Mouse (Mus musculus): ENCODE results near the gene Ttc24. TPM values are rescaled to one million over a fixed set of nuclear protein-coding genes. Genes with fewer than 3 reads are reported as not detected.
A peak's percentile ranks its signal among the peaks of the same experiment; 100 is the strongest.

Ttc24 gene
- polyA plus RNA-seq (2016; fragmentation: Nextera tagmentation; extraction: Ambion mirVana) = not detected in 2 replicates

GRCm38 (mm10) chr3:88078204-88078603 is at the start of gene Ttc24:
TSS of gene Ttc24 (minus strand) at chr3:88078304.
- Histone ChIP-seq H3K4me3 (no peak within 1 kb of the TSS), H3K27me3 (peaks cover 8% of the 10 kb centered on the region; the same call in 1 of the 2 replicates), H3K4me2 (replicated peaks) (no peak within 1 kb of the TSS), H3K9me3 (no peaks in the 10 kb centered on the region), H3K4me1 (peaks cover 16% of the 10 kb centered on the region), H3K36me3 (no peaks in the 10 kb centered on the region), H3K27ac (replicated peaks) (no peak within 1 kb of the TSS), H3K9ac (replicated peaks) (0 out of 2 replicates have a peak within 1 kb of the TSS, but pooled peaks have one; percentile 15)
- no peak for ATAC-seq (ENCODE audit: low FRiP score, low read depth)
- 79% methylated on average over 4 of the region's 4 CpGs for WGBS

GRCm38 (mm10) chr3:88127636-88128035 is 49.5 kb upstream of the Ttc24 start:
- Histone ChIP-seq H3K9me3 (no peaks in the 10 kb centered on the region), H3K9ac (replicated peaks) (no peak overlapping the region), H3K4me1 (no peaks in the 10 kb centered on the region), H3K27me3 (no peaks in the 10 kb centered on the region), H3K27ac (replicated peaks) (no peak overlapping the region), H3K4me3 (no peak overlapping the region), H3K36me3 (no peaks in the 10 kb centered on the region), H3K4me2 (replicated peaks) (no peak overlapping the region)
- WGBS = 73% methylated on average over 3 of the region's 3 CpGs
- no peak for ATAC-seq (ENCODE audit: low FRiP score, low read depth)

- H3K4me1 ChIP-seq = no peaks in the 10 kb centered on the region
- no peak for ATAC-seq (ENCODE audit: low FRiP score, low read depth)
- no peaks in the 10 kb centered on the region for H3K27me3 ChIP-seq
- 83% methylated on average over 7 of the region's 7 CpGs for WGBS
- H3K4me2 ChIP-seq (replicated peaks) = no peak overlapping the region
- no peak overlapping the region for H3K9ac ChIP-seq (replicated peaks)
- no peak overlapping the region for H3K4me3 ChIP-seq
- H3K36me3 ChIP-seq = no peaks in the 10 kb centered on the region
- H3K9me3 ChIP-seq = no peaks in the 10 kb centered on the region
- H3K27ac ChIP-seq (replicated peaks) = no peak overlapping the region
Observed at GRCm38 (mm10) chr3:88126181-88126580, 48.1 kb upstream of the Ttc24 start.

GRCm38 (mm10) chr3:88125195-88125594 is 47.1 kb upstream of the Ttc24 start:
- 86% methylated on average over 4 of the region's 4 CpGs for WGBS
- no peak for ATAC-seq (ENCODE audit: low FRiP score, low read depth)

GRCm38 (mm10) chr3:88121164-88122131 is 43.3 kb upstream of the Ttc24 start:
- no peaks in the 10 kb centered on the region for H3K4me1 ChIP-seq
- H3K27ac ChIP-seq (replicated peaks) = no peak overlapping the region
- H3K4me2 ChIP-seq (replicated peaks) = no peak overlapping the region
- H3K9ac ChIP-seq (replicated peaks) = no peak overlapping the region
- H3K9me3 ChIP-seq = no peaks in the 10 kb centered on the region
- ATAC-seq (ENCODE audit: low FRiP score, low read depth) = no peak
- H3K36me3 ChIP-seq = peaks cover 34% of the 10 kb centered on the region
- no peaks in the 10 kb centered on the region for H3K27me3 ChIP-seq
- no peak overlapping the region for H3K4me3 ChIP-seq
- WGBS = 85% methylated on average over 14 of the region's 14 CpGs

More at GRCm38 (mm10) chr3:88125195-88125594, 47.1 kb upstream of the Ttc24 start:
- no peak overlapping the region for H3K4me3 ChIP-seq
- H3K9me3 ChIP-seq = no peaks in the 10 kb centered on the region
- no peak overlapping the region for H3K27ac ChIP-seq (replicated peaks)
- no peaks in the 10 kb centered on the region for H3K4me1 ChIP-seq
- no peak overlapping the region for H3K9ac ChIP-seq (replicated peaks)
- no peak overlapping the region for H3K4me2 ChIP-seq (replicated peaks)
- H3K27me3 ChIP-seq = no peaks in the 10 kb centered on the region
- H3K36me3 ChIP-seq = peaks cover 4% of the 10 kb centered on the region; the same call in 1 of the 2 replicates

- WGBS = 94% methylated on average over 19 of the region's 19 CpGs
- H3K4me3 ChIP-seq = no peak overlapping the region
- ATAC-seq (ENCODE audit: low FRiP score, low read depth) = no peak
- peaks cover 43% of the 10 kb centered on the region for H3K36me3 ChIP-seq
- H3K27me3 ChIP-seq = no peaks in the 10 kb centered on the region
- H3K9ac ChIP-seq (replicated peaks) = no peak overlapping the region
- H3K4me2 ChIP-seq (replicated peaks) = no peak overlapping the region
- H3K4me1 ChIP-seq = no peaks in the 10 kb centered on the region
- no peaks in the 10 kb centered on the region for H3K9me3 ChIP-seq
- H3K27ac ChIP-seq (replicated peaks) = no peak overlapping the region
Observed at GRCm38 (mm10) chr3:88120117-88120651, 42.1 kb upstream of the Ttc24 start.

- H3K9me3 ChIP-seq = no peaks in the 10 kb centered on the region
- no peaks in the 10 kb centered on the region for H3K4me1 ChIP-seq
- no peak overlapping the region for H3K4me3 ChIP-seq
- no peak overlapping the region for H3K27ac ChIP-seq (replicated peaks)
- H3K27me3 ChIP-seq = no peaks in the 10 kb centered on the region
- 94% methylated on average over 12 of the region's 12 CpGs for WGBS
- peaks cover 81% of the 10 kb centered on the region for H3K36me3 ChIP-seq
- no peak overlapping the region for H3K4me2 ChIP-seq (replicated peaks)
- no peak overlapping the region for H3K9ac ChIP-seq (replicated peaks)
- no peak for ATAC-seq (ENCODE audit: low FRiP score, low read depth)
Observed at GRCm38 (mm10) chr3:88114396-88114795, 36.3 kb upstream of the Ttc24 start.

- ATAC-seq (ENCODE audit: low FRiP score, low read depth) = no peak
- Histone ChIP-seq H3K4me1 (no peaks in the 10 kb centered on the region), H3K4me3 (no peak overlapping the region), H3K9me3 (no peaks in the 10 kb centered on the region), H3K27me3 (no peaks in the 10 kb centered on the region), H3K4me2 (replicated peaks) (no peak overlapping the region), H3K9ac (replicated peaks) (no peak overlapping the region), H3K27ac (replicated peaks) (no peak overlapping the region), H3K36me3 (peaks cover 80% of the 10 kb centered on the region)
- 94% methylated on average over 6 of the region's 6 CpGs for WGBS
Observed at GRCm38 (mm10) chr3:88109126-88109525, 31.0 kb upstream of the Ttc24 start.

- WGBS = 73% methylated on average over 4 of the region's 4 CpGs
- H3K4me2 ChIP-seq (replicated peaks) = no peak overlapping the region
- H3K27ac ChIP-seq (replicated peaks) = no peak overlapping the region
- ATAC-seq (ENCODE audit: low FRiP score, low read depth) = no peak
- H3K9ac ChIP-seq (replicated peaks) = no peak overlapping the region
- no peaks in the 10 kb centered on the region for H3K4me1 ChIP-seq
- H3K36me3 ChIP-seq = peaks cover 81% of the 10 kb centered on the region
- H3K4me3 ChIP-seq = no peak overlapping the region
- no peaks in the 10 kb centered on the region for H3K9me3 ChIP-seq
- no peaks in the 10 kb centered on the region for H3K27me3 ChIP-seq
Observed at GRCm38 (mm10) chr3:88106126-88106525, 28.0 kb upstream of the Ttc24 start.

- H3K27me3 ChIP-seq = no peaks in the 10 kb centered on the region
- no peak for ATAC-seq (ENCODE audit: low FRiP score, low read depth)
- H3K4me3 ChIP-seq = no peak overlapping the region
- H3K4me1 ChIP-seq = no peaks in the 10 kb centered on the region
- no peak overlapping the region for H3K27ac ChIP-seq (replicated peaks)
- H3K36me3 ChIP-seq = peaks cover 80% of the 10 kb centered on the region
- WGBS = 85% methylated on average over 6 of the region's 6 CpGs
- no peak overlapping the region for H3K4me2 ChIP-seq (replicated peaks)
- no peak overlapping the region for H3K9ac ChIP-seq (replicated peaks)
- no peaks in the 10 kb centered on the region for H3K9me3 ChIP-seq
Observed at GRCm38 (mm10) chr3:88102611-88103010, 24.5 kb upstream of the Ttc24 start.

GRCm38 (mm10) chr3:88102196-88102595 is 24.1 kb upstream of the Ttc24 start:
- H3K9ac ChIP-seq (replicated peaks) = no peak overlapping the region
- no peaks in the 10 kb centered on the region for H3K4me1 ChIP-seq
- H3K4me3 ChIP-seq = no peak overlapping the region
- no peak for ATAC-seq (ENCODE audit: low FRiP score, low read depth)
- H3K9me3 ChIP-seq = no peaks in the 10 kb centered on the region
- 92% methylated on average over 6 of the region's 6 CpGs for WGBS
- no peaks in the 10 kb centered on the region for H3K27me3 ChIP-seq
- no peak overlapping the region for H3K4me2 ChIP-seq (replicated peaks)
- H3K27ac ChIP-seq (replicated peaks) = no peak overlapping the region
- peaks cover 80% of the 10 kb centered on the region for H3K36me3 ChIP-seq

- H3K4me2 ChIP-seq (replicated peaks) = no peak overlapping the region
- no peak for ATAC-seq (ENCODE audit: low FRiP score, low read depth)
- H3K27ac ChIP-seq (replicated peaks) = no peak overlapping the region
- 96% methylated on average over 7 of the region's 7 CpGs for WGBS
- no peak overlapping the region for H3K9ac ChIP-seq (replicated peaks)
- H3K4me1 ChIP-seq = no peaks in the 10 kb centered on the region
- no peaks in the 10 kb centered on the region for H3K27me3 ChIP-seq
- H3K9me3 ChIP-seq = no peaks in the 10 kb centered on the region
- H3K36me3 ChIP-seq = peaks cover 81% of the 10 kb centered on the region
- H3K4me3 ChIP-seq = no peak overlapping the region
Observed at GRCm38 (mm10) chr3:88101736-88102135, 23.6 kb upstream of the Ttc24 start.
